Mouse (Mus musculus): ENCODE data around the gene Gzmb.
"Not testable (repeated sequence)": the region's sequence is repeated elsewhere in the genome, so short reads cannot be mapped to it uniquely, and the experiment has no call there.

Gzmb gene

DNA sequence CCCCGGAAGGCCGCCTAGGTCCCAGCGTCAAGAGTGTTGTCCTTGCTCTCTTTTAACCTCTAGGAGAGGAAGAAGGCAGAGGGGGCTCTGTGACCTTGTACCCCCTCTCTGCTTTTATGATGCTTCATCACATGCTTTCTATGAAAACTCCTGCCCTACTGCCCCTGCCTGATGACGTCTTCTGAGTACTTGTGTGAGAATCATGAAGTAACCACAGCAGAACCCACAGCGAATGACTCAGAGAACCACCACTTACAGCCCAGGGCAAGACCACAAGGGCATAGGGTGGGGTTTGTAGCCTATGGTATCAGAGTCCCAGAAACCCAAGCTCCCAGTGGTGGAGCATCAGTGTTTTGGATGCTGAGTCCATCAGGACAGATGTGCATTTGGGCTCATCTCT, at the start of gene Gzmb:
TSS of gene Gzmb (minus strand) at position 108 of the 400 bp plus-strand sequence.
- no peak for DNase-seq (ENCODE audit: low spot score in 2 of 2)

DNA sequence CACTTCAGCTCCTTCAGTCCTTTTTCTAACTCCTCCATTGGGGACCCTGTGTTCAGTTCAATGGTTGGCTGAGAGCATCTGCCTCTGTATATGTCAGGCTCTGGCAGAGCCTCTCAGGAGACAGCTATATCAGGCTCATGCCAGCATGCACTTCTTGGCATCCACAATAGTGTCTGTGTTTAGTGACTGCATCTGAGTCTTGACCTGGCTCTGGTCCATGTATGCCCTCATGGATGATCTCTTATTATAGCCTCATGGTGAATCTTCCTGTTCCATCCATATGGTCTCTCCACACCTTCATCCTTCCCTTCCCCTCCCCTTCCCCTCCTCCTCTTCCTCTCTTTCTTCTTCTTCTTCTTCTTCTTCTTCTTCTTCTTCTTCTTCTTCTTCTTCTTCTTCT, 49.7 kb upstream of the Gzmb start:
- not testable (repeated sequence) for DNase-seq (ENCODE audit: low spot score in 2 of 2)

DNA sequence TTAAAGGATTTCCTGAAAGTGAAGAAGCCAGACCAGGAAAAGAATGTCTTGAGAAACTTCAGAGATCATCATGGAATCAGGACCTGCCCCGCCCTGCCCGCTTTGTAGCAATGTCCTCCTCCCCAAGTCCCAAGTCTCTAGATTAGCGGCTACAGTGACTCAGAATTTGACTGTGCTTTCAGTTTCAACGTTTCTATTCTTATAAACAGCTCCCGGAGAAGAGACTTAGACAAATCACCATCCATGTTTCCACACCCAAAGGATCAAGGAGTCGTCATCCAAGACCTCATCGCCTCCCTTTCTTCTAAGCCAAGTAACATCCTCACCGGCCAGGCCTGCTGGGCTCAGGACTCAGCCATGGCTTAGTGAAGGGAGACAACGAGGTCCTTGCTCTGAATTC, 48.2 kb upstream of the Gzmb start:
- no peak for DNase-seq (ENCODE audit: low spot score in 2 of 2)

DNA sequence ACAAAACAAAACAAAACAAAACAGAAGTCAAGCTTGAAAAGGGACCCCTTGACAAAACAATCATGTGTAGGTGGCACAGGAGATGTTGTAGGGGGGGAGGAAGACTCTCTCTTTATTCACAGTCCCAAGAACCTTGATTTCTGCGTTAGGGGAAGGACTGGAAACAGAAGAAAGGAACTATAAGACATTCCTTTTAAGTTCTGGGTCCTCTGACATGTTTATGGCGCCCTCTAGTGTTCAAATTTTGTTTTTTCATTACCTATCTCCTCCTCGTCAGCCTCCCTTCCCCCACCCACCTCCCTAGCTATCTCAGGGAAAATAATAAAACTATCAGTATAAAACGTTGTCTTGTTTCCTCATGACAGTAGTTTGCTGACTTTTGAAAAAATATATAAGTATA, 42.1 kb upstream of the Gzmb start:
- DNase-seq (ENCODE audit: low spot score in 2 of 2) = peak in 1 of 2 experiments; percentile 25

DNA sequence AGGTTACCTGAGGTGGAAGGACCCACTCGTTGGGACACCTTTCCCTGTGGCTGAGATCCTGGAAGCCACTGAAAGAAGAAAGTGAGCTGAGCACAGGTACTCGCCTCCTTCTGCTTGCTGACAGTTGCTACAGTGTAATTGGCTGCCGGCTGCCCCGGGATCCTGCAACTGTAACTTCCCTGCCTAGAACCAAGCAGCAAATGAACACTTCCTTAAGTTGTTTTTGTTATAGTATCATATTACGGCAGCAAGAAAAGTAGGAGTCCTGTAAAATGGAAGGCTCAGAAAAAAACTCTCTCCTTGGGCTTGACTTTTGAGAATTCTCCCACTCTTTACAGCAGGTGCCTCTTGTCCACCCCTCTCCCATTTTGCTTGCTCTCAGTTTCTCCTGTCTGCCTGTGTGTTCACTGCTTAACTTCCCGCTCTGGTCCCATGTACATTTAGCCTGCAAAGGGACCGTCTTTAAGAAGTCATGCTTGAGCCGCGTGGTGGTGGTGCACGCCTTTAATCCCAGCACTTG, 41.5 kb upstream of the Gzmb start:
- no peak for DNase-seq (ENCODE audit: low spot score in 2 of 2)

DNA sequence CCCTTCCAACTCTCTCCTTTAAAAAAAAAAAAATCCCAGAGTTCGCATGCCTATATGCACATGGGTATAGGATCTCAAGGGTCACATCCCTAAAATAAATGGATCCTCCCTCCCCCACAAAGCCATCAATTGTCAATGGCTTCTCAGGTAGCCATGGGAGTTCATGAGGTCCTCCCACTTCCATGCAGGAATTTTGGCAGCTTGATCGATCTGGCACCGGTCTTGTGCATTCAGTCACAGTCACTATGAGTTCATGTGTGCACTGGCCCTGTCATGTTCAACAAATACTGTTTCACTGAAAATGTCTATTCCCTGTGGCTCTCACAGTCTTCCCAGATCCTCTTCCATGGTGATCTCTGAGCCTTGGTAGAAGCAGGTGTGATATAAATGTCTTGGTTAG, 40.0 kb upstream of the Gzmb start:
- no peak for DNase-seq (ENCODE audit: low spot score in 2 of 2)

DNA sequence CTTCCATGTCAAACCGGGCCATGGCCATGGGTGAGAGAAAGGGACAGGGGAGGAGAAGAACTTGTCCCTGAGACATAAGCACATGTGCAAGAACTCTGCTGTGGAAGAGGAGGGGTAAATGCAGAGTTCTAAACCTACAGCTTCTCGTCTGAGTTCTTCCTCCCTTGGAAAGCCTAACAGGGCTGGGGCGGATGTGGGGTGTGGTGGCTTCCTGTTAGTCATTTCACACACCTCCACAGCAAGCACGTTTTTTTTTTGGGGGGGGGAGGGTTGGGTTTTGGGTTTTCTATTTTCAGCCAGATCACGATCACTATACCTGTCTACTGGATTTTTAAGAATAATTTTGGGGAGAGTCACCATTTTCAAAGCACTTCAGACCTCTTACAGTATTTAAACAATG, 34.7 kb upstream of the Gzmb start:
- no peak for DNase-seq (ENCODE audit: low spot score in 2 of 2)

DNA sequence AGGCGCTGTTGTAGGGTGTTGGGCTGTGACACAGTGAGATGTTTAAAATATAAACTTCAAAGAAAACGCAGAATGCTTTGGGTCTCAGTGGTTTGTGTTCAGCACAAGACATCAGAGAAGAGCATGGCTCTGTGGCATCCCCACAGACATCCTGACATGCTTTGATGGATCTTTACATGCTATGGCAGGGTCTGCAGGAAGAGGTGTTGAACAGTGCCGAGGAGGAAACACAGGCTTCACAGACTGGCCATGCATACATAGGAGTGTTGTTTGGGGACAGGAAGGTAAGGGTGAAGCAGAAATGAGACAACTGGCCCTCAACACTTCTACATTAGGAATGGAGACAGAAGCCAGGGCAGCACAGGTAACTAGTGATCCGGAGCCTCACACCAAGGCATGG, 34.0 kb upstream of the Gzmb start:
- DNase-seq (ENCODE audit: low spot score in 2 of 2) = no peak

DNA sequence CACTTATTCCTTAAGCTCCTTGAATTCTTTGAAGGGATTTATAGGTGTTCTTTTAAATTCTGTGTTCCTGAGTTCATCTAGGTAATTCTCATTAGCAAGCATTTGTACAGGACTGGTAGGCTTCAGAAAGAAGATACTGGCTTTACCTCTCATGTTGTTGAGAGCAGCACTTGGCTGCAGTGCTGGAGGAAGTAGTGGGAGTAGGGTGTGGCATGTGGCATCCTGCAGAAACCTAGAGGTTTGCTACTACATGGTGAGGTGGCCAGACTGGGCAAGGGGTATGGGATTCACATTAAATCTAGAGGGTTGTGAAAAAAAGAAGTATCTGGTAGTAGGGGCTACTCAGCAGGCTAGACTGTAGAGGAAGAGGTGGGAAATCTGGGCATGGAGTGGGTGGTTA, 31.1 kb upstream of the Gzmb start:
- no peak for DNase-seq (ENCODE audit: low spot score in 2 of 2)

DNA sequence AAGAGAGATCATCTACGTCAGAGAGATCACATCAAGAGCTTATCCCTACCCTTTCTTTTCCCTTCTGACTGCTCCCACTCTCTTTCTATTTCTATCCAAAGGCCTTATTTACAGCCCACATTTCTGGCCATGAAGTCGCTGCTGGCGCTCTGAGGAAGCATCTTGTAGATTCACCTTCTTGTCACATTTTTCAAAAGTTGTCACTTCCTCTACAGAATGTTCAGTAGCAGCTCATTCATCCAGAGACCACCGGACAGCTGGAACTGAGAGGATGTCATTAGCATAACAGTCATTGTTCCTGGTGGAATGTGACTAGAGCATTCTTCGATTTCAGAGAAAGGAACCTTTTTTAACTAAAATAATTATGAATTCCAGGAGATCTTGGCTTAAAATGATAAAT, 26.6 kb upstream of the Gzmb start:
- DNase-seq (ENCODE audit: low spot score in 2 of 2) = no peak

DNA sequence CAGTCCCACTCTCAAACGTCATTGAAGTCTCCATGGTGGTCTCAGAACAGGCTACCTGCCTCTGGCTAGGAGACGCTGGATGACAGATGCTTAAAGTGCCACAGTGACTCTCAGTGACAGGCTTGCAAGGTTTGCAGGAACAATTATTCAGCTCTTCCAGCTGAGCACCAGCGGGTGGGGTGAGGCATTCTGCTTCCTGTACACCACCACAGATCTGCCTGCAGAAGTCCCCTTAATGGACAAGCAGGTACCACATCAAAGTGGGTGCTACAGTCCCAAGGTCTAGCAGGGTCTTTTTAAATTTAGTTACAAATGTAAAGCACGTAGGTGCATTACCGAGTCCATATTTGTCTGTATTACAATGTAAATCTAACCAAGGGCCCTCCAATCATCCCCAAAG, 25.7 kb upstream of the Gzmb start:
- DNase-seq (ENCODE audit: low spot score in 2 of 2) = no peak

DNA sequence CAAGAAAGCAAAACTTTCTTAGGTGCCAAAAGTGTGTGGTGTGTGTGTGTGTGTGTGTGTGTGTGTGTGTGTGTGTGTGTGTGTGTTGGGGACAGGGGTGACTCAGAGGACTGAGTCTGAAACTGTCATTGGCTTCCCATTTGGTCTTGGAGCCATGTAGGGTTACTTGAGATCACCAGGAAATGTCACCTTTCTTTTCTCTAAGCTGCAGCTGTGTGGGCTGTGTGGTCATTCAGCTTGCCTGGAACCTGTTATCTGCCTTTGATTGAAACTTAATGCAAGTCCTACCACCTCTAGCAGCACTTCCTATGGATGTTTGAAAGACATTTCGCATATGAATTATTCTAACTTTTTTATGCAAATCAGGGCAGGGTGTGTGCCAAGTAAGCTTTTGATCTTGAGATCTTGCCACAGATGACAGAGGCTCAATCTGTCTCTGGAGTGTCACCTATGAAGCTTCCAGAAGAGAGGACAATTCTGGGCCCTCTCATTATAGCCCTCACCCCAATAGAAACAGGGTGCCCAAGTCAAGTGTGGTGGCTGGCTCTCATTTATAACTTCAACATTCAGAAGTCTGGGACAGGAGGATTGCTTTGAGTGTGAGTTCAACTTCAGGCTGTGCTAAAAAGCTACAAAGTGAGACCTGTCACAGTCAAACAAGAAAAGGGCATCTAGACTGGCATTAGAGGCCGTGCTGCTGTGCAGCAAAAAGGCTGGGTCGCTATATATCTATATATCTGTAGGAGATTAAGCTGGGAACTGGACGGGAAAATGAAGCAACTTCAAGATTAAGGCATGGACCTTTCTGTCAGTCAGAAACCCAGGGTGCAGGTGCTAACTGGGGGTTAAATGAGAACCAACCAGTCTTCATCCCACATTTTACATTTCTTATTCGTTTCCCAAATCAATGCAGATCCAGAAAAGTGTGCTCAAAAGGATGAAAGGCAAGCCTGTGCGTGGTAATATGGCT, 22.6 kb upstream of the Gzmb start:
- no peak for DNase-seq (ENCODE audit: low spot score in 2 of 2)

DNA sequence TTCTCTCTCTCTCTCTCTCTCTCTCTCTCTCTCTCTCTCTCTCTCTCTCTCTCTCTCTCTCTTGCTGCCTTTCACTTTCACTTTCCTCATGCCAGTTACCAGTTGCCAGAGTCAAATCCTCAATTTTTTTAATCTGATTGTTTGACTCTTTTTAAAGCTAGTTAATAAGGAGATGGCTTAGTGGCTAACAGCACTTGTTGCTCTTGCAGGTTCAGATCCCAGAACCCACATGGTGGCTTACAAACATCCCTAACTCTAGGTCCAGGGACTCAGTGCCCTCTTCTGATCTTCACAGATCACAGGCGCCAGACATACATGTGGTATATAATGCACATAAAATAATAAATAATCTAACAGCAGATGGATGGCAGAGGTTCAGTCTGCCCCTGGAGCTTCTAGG, 21.8 kb upstream of the Gzmb start:
- DNase-seq (ENCODE audit: low spot score in 2 of 2) = no peak

DNA sequence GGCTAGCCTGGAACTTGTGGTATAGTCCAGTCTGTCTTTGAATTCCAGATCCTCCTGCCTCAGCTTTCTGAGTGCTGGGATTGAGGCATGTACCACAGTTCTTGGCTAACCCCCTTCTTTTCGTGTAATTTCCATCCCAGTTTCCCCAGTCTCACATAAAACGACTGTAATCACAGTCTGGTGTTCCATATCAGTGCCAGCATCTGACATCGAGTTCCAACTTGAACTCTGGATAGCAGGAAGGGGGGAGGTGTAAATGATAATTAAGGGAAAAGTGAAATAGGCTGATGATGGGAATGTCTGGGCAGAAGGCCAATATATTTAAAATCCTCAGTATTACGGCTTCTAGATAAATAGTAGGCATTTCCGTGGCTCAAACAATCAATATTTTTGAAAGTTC, 19.0 kb upstream of the Gzmb start:
- DNase-seq (ENCODE audit: low spot score in 2 of 2) = no peak

DNA sequence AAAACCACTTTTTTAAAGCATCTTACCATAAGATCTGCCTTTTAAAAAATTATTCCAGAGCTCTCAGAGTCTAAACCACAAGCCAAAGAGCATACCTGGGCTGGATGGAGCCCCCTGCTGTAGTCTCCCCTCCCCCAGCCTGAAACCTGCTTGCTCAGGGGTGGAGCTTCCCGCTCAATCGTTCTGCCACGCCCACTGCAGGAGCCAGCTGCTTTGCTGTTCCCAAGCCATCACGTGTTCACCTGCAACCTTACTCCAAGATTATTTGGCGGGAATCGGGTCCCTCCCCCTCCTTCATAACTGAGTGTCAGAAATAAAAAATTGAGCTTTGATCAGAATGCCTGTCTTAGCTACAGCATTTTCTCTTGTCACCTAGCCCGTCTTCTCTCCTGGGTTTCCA, 16.6 kb upstream of the Gzmb start:
- not testable (repeated sequence) for DNase-seq (ENCODE audit: low spot score in 2 of 2)

DNA sequence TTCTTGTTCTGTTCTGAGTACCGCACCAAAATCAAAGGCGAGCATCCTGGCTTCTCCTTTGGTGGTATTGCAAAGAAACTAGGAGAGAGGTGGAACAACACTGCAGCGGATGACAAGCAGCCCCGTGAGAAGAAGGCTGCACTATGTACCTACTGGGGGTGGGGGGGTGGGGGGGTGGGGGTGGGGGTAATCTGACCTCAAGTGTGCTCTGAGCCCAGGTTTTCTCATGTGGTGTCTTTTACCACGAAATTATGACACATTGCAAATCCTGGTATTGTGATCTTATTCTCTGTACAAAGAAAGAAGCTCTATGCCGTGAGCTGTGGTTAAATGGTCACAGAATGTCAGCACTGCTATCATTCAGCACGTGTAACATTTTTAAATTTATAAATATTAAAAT, 14.0 kb upstream of the Gzmb start:
- not testable (repeated sequence) for DNase-seq (ENCODE audit: low spot score in 2 of 2)

DNA sequence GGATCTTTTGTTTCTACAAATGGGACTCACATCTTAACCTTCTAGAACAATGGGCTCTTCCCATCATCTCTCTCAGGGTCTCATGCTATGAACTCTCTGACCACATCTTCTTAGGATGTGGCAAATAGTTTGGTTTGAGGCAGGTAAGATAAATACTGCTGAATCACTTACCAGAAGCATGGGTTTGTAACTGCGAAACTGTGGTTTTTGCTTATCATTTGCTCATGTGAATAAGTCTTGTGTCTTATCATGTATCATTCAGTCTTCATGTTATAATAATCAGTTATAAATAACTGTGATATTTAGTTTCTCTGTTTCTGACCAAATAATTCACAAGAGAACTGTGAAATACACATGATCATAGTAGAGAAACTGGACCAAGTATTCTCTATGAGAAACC, 4.0 kb upstream of the Gzmb start:
- DNase-seq (ENCODE audit: low spot score in 2 of 2) = no peak

DNA sequence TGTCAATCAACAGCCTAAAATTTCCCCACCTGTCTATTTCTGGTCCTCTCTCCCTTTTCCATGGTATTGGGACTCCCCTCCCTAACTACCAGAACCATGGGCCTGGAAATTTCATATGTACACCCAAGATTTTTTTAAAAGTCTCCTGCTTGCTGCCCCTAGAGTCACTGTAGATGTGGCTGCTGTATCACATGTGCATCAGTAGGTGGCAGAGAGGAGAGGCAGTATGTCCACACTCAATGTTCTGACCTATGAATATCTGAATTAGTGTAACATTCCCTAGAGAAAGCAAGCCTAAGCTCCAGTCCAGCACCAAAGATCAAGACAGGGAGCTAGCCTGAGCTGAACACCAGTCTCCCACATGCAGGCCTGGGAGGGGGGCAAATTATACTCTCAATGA, 21.7 kb downstream of the Gzmb start:
- no peak for DNase-seq (ENCODE audit: low spot score in 2 of 2)

DNA sequence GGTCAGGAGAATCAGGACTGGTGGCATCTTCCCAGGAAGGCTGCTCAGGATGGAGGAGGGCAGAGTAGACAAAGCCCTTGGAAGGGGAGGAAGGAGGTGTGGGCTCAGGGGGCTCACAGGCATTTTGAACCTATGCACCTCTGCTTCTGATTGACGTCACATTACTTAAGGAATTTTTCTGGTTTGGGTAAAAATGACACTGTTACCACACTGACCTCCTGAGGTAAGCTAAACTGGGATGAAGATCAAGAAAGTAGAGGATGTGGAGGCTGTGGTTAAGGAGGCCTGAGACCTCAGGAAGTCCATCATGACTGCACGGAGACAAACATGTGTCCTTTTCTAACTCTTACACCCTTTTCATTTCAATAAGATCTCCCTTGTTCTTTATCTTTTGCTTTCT, 27.5 kb downstream of the Gzmb start, which contains the start of gene Gzmc:
TSS of gene Gzmc (minus strand) at position 101 of the 400 bp plus-strand sequence.
- DNase-seq (ENCODE audit: low spot score in 2 of 2) = no peak

DNA sequence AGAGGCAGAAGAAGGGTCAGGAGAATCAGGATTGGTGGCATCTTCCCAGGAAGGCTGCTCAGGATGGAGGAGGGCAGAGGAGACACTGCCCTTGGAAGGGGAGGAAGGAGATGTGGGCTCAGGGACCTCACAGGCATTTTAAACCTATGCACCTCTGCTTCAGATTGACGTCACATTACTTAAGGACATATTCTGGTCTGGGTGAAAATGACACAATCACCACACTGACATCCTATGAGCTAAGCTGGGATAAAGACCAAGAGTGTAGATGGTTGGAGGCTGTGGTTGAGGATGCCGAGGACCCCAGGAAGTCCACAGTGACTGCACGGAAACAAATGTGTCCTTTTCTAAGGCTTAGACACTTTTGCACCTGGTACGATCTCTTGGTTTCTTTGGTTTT, 50.7 kb downstream of the Gzmb start, which contains the start of gene Gzmf:
TSS of gene Gzmf (minus strand) at position 101 of the 400 bp plus-strand sequence.
- no peak for DNase-seq (ENCODE audit: low spot score in 2 of 2)
